Mouse (Mus musculus) layer of hippocampus, postnatal 10 days (tissue): ENCODE measurements around the gene Pih1d1. TPM values are rescaled to one million over a fixed set of nuclear protein-coding genes. Genes with fewer than 3 reads are reported as not detected.
A peak's percentile ranks its signal among the peaks of the same experiment; 100 is the strongest.
"Not testable (repeated sequence)": the region's sequence is repeated elsewhere in the genome, so short reads cannot be mapped to it uniquely, and the experiment has no call there.

Source experiments
- DNase-seq, 2 experiments: peaks; one replicate each; pipeline ENCODE4 v3.0.0; 2021; ENCODE audit warnings: low spot score in 2 of 2
- total RNA-seq, 2 experiments: library from RNA; stranded (reverse); gene quantifications; 2 replicates each; pipeline ENCODE4 v1.2.3; 2021

The Pih1d1 gene
- total RNA-seq, 2 experiments from 2014 or later, result 60.7 to 63.1 TPM

DNA sequence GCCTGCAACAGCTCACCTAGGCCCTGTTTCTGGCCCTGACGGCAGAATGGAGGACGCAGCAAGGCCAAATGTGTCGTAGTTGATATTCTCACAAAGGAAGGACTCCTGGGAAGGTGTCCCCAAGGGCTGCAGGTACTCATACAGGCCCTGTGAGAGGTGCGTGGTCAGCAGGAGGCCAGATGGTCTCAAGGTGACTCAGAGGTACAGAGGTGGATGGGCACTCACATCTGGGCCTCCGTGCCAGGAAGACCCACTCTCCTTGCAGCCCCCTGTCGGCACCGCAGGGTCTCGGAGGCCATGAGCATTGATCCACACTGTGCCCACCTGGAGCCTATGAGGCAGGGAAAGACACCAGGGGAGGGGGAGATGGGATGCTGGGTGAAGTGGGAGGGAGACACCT lies 8.6 kb upstream of the Pih1d1 start:
- no peak for DNase-seq

DNA sequence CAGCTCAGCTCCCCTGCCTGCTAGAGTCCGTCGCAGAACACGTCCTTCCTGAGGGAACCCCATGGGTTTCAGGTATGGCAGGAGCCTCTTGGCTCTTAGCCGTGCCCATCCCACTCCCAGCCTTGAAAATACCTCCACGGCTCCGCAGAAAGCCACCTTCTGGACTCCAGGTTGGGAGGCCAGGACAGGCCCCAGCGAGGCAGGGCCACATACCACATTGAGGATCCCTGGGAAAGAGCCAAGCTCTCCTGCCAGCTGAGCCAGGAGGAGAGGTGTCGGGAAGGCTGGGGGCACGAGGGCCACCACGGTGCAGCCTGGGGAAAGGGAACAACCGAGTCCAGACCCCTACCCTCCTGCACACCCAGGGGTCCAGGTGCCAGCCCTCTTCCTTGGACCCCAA lies 6.8 kb upstream of the Pih1d1 start:
- DNase-seq, result no peak

DNA sequence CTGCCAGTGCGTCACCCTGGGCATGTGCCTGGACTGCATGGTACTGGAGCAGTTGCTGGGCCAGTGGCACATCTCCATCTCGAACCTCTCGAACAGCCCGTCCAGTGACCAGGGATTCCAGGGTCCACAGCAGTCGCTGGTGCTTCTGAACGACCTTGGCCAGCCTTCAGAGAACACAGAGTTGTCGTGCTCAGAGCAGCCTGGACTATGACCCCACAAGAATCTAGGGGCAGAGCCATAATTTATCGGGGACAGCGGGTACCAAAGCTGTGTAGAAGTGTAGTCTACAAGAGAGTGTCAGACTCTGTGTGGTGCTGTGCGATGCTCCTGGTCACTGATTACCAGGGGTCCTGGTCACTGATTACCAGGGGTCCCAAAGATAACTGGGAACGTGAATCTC lies 6.2 kb upstream of the Pih1d1 start:
- no peak for DNase-seq

DNA sequence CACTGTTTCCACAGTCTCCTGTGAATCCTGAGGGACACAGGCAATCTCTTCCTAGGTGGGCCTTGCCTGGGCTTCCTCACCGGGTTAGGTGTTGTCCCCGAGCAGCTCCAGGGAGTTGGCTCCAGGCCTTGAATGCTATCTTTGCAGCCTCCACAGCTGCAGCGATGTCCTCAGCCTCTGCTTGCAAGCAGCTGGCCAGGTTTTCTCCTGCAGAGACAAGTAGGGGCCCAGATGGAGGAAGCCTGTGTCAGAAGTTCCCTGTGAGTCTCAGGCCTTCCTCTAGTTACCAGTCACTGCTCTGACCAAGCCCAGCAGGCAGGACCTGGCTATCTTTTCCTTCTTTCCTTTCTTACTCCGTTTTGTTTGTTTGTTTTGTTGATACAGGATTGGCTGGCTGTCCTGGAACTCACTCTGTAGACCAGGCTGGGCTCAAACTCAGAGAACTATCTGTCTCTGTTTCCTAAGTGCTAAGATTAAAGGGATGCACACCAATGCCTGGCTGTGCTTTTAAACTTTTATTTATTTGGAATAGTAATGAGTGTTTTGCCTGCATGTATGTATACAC lies 5.5 kb upstream of the Pih1d1 start:
- DNase-seq, result no peak

DNA sequence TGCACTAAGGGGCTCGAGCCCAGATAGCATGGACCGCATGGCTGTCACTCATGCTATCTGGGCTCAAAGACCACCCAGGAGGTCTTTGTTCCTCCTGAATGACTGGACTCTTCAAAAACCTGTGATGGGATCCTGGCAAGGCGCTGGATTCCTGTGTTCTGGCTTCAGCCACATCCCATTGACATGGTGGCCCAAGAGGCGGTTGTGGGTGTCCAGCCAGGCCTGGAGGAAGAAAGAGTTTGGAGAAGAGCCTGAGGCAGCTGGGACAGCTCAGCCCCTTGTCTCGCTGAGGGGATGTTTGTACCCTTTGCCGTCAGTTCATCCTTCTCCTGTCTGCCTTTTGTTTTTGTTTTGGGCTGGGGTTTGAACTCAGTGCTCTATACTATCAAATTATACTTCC lies 4.6 kb upstream of the Pih1d1 start:
- no peak for DNase-seq

GRCm38 (mm10) chr7:45150321-45150720 lies 3.8 kb upstream of the Pih1d1 start:
- DNase-seq, result no peak

- DNase-seq, result no peak
Observed at GRCm38 (mm10) chr7:45151303-45151702, 2.8 kb upstream of the Pih1d1 start.

DNA sequence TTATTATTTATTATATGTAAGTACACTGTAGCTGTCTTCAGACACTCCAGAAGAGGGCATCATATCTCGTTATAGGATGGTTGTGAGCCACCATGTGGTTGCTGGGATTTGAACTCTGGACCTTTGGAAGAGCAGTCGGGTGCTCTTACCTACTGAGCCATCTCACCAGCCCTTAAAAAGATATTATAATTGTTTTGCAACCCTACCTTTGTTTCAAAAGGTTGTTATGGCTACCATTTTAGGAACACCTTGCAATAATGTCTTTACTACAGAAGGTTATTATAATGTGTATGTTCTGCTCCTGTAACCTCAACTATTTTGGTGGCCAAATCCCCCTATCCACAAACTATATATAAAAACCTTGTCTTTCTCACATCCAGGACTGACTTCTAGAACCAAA lies 1.1 kb upstream of the Pih1d1 start:
- DNase-seq, result not testable (repeated sequence)

DNA sequence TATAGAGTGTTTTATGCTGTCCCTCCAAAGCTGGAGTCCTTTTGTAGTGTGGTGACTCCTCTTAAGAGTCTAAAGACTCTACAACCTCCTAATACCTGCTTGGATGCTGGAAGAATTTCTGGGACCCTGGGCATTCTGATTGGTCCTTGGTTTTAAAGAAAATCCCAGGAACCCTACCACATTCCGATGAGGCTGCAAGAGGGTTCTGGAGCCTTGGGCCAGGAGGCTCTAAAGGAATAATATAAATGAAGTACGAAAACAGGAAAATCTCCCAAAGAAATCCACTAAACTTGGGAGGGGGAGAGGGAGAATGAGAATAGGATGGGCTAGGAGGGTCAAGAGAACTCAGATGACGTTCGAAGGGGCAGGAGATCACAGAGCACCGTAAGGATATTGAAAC lies 517 bp upstream of the Pih1d1 start:
- no peak for DNase-seq

DNA sequence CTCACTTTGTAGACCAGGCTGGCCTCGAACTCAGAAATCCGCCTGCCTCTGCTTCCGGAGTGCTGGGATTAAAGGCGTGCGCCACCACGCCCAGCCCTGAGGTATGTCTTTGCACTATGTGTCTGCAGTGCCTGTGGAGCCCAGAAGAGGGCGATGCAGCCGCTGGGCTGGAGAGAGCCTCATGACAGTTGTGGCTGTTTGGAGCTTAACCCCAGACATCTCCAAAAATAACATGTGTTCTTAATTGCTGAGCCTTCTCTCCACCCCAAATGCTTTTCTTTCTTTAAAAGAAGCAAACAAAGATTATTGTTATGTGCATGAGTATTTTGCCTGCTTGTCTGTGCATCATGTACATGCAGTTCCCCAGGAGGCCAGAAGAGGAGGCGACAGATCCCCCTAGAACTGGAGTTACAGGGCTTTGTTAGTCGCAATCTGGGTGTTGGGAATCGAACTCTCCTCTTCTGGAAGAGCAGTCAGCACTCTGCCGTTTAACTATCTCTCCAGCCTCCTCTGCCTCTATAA lies 951 bp downstream of the Pih1d1 start:
- peak; percentile 62 to 64 for DNase-seq

DNA sequence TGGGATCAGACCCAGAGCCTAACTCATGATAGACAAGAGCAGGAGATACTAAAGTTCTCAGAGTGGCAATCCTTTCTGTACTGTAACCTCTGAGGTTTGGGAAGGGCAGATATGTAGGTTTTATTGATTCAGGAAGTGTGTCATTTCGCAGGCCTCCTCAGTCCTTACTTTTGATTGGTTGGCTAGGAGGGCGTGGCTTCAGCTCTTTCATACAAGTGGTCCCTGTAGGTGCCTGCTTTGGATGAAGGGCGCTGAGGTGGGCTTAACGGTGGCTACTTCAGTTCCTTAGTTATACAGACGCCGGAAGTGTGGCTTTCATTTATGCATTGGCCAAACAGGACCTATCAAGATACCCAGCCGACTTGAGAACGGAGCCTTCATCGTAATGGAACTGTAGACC lies 1.5 kb downstream of the Pih1d1 start:
- no peak for DNase-seq

DNA sequence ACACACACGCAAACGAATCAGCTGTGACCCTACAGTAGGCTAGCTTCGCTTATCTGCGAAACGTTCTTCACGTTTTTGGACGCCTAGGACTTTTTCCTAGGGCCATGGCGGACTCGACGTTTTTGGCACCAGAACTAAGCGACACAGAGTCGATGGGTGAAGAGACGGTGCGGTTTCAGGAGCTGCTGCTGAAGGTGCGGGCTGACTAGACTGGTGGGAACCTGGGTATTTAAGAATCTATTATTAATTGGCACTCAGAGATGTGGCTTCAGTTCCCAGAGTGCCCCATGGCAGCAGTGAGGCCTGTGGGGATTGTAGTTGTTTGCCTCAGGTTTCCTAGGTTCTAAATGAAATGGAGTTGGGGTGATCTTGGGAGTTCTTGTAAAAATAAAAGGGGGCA lies 2.1 kb downstream of the Pih1d1 start:
- no peak for DNase-seq

DNA sequence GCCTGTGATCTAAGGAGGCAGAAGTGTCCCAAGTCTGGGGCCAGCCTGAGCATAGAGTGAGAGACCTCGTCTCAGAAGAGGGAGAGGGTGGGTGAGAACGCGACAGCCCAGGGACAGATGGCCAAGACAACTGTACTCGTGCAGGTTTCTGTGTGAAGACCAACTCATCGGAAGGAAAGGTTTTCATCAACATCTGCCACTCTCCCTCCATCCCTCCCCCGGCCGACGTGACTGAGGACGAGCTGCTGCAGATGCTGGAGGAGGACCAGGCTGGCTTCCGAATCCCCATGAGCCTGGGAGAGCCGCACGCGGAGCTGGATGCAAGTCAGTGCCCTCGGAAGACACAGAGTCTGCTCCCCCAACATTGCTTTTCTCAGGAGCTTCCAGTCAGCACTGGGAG lies 3.4 kb downstream of the Pih1d1 start:
- DNase-seq, result peak in 1 of 2 experiments; percentile 24

DNA sequence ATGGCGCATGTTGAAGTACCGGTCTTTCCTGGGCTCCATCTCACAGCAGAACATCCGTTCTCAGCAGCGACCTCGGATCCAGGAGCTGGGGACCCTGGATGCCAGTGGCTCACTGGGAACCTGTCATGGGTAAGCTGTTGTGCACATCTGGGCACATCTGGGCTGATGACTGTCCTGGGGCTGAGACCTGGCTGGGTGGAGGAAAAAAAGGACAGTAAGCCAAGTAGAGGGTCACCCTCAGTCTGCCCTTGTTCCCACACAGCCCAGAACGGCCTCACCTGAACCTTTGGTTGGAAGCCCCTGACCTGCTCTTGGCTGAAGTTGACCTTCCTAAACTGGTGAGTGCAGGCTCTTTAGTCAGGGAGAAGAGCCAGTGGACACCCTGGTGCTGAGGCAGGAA lies 4.9 kb downstream of the Pih1d1 start:
- no peak for DNase-seq

DNA sequence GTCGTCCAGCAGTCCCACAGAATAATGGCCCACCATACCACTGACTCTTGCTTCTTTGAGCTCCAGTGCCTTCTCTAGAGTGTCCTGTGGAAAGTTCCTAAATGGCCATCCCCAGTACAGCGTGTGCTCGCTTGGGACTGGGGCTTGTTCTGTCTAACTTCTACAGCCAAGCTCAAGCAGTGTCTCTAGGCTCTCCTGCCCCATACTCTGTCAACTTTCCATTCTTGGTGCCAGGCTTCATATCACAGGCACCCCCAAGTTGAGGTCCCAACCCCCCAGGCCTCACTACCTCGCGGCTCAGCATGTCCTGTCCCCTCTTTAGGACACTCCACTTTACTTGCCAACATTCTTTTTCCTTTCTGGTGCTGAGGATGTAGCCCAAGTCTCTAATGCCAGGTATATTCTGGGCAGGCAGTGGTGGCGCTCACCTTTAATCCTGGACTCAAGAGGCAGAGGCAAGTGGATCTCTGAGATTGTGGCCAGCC lies 6.3 kb downstream of the Pih1d1 start:
- no peak for DNase-seq

GRCm38 (mm10) chr7:45160866-45161265 lies 6.8 kb downstream of the Pih1d1 start:
- no peak for DNase-seq

- DNase-seq, result peak; percentile 96 to 97
Observed at GRCm38 (mm10) chr7:45161612-45162473, 7.7 kb downstream of the Pih1d1 start.

DNA sequence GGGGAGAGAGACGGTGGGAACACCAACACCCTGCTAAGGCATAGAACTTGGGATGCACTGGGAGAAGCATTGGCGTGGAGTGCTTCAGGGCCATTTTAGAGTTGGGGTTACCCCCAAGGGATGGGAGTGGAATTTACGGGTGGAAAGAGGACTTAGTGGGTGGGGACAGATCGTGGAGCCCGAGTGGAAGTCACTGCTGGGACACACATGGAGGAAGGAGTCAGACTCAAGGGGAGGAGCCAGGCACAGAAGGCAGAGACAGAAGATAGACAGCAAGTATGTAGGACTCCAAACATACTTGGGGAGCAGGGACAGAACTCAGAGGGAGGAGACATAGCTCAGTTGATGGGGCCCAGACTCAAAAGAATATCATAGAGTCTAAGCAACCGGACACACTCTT lies 8.4 kb downstream of the Pih1d1 start:
- DNase-seq, result no peak

GRCm38 (mm10) chr7:45162996-45163615 lies 9.0 kb downstream of the Pih1d1 start:
- no peak for DNase-seq

- DNase-seq, result peak; percentile 41 to 53
Observed at GRCm38 (mm10) chr7:45163735-45164490, 9.8 kb downstream of the Pih1d1 start, which contains the start of gene Slc17a7. TSS of gene Slc17a7 (plus strand) at chr7:45163949.

DNA sequence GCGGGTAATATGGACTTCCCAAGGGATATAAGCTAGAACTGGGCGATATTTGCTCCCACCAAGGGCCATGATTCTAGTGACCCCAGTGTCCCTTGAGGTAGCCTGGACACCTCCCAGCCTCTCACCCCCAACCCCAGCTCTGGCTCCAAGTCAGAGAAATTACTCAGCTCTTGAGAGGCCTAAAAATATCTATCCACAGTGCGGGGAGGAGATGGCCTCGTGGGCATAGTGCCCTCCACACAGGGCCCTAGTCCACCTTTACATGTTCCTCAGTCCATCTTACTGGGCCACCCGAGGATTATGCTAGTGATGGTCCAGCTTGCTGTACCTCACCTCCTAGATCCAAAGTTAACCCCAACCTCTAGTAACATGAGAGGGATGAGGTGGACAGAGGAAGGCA lies 10.7 kb downstream of the Pih1d1 start:
- DNase-seq, result no peak
